Mouse (Mus musculus) myocyte (in vitro differentiated cells): ENCODE results near the gene Ankdd1a.

Experiments used
- E2F4 ChIP-seq: IDR thresholded peaks from one replicate; pipeline ENCODE4 v1.6.1; 2011; ENCODE audit warnings: mild to moderate bottlenecking, control low read depth, moderate library complexity; ENCODE audit not compliant: insufficient read depth
- MAX ChIP-seq: IDR thresholded peaks from one replicate; pipeline ENCODE4 v1.6.1; 2011; ENCODE audit warnings: low read depth, mild to moderate bottlenecking, control low read depth
- MYOD1 ChIP-seq, 3 experiments: IDR thresholded peaks; one replicate each; pipeline ENCODE4 v1.6.1; 2011; ENCODE audit warnings: control low read depth in 2 of 3, low read depth in 2 of 3, mild to moderate bottlenecking in 2 of 3, moderate library complexity in 1 of 3; ENCODE audit not compliant: insufficient read length in 2 of 3, control insufficient read depth in 1 of 3
- MYOG ChIP-seq, 3 experiments: IDR thresholded peaks; one replicate each; pipeline ENCODE4 v1.6.1; 2011; ENCODE audit warnings: control low read depth in 2 of 3, low read depth in 2 of 3, mild to moderate bottlenecking in 2 of 3; ENCODE audit not compliant: insufficient read length in 2 of 3, control insufficient read depth in 1 of 3, insufficient read depth in 1 of 3
- POLR2A ChIP-seq: IDR thresholded peaks from one replicate; pipeline ENCODE4 v1.6.1; 2011; ENCODE audit warnings: low read depth, mild to moderate bottlenecking, control low read depth, moderate library complexity; ENCODE audit not compliant: insufficient read length
- POLR2AphosphoS2 ChIP-seq: IDR thresholded peaks from one replicate; pipeline ENCODE4 v1.6.1; 2011; ENCODE audit warnings: low read depth, control low read depth; ENCODE audit not compliant: insufficient read length
- REST ChIP-seq: IDR thresholded peaks from one replicate; pipeline ENCODE4 v1.6.1; 2011; ENCODE audit warnings: mild to moderate bottlenecking, control low read depth, moderate library complexity; ENCODE audit not compliant: insufficient read depth, insufficient read length
- SRF ChIP-seq: IDR thresholded peaks from one replicate; pipeline ENCODE4 v1.6.1; 2011; ENCODE audit warnings: low read depth; ENCODE audit not compliant: control insufficient read depth, insufficient read length
- TCF12 ChIP-seq: IDR thresholded peaks from one replicate; pipeline ENCODE4 v1.6.1; 2011; ENCODE audit warnings: mild to moderate bottlenecking, control low read depth; ENCODE audit not compliant: poor library complexity, insufficient read depth, severe bottlenecking
- TCF3 ChIP-seq: IDR thresholded peaks from one replicate; pipeline ENCODE4 v1.6.1; 2011; ENCODE audit warnings: low read depth, control low read depth; ENCODE audit not compliant: insufficient read length
- USF1 ChIP-seq: IDR thresholded peaks from one replicate; pipeline ENCODE4 v1.6.1; 2011; ENCODE audit warnings: low read depth, mild to moderate bottlenecking, control low read depth, moderate library complexity

DNA sequence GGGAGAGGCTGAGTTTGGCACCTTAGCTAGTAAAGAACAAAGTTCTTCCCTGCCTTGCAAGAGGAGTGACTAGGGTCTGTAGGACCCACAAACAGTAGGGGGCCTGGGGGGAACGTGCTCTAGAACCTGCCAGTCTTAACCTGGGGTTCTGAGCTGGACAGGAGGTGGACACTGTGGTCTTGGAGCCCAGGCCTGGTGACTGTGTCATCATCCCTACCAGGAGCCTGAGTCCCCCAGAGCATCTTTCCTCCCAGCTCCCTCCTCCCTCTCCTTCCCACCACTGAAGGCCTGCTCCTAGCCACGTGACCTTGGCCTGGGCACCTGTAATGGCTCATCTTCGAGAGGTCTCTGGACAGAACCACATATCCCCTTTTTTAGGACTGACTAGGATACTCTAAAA, 14.1 kb upstream of the Ankdd1a start:
- TF ChIP-seq USF1 = no peak
- no peak for TF ChIP-seq POLR2AphosphoS2
- no peak for TF ChIP-seq TCF12
- no peak for TF ChIP-seq POLR2A
- TF ChIP-seq MAX = no peak
- no peak for TF ChIP-seq SRF
- no peak for TF ChIP-seq E2F4
- TF ChIP-seq MYOD1 (IDR thresholded peaks at IDR 0.05; ENCODE audit: control insufficient read depth in 1 of 3, insufficient read length in 2 of 3, low read depth in 2 of 3) = no peak
- no peak for TF ChIP-seq REST
- TF ChIP-seq MYOG (IDR thresholded peaks at IDR 0.05; ENCODE audit: control insufficient read depth in 1 of 3, insufficient read depth in 1 of 3, insufficient read length in 2 of 3, low read depth in 2 of 3) = no peak
- no peak for TF ChIP-seq TCF3
